Mouse (Mus musculus) ovary, adult 2 months (tissue): Measurements from ENCODE around the gene Zfp84. TPM values are rescaled to one million over a fixed set of nuclear protein-coding genes. Genes with fewer than 3 reads are reported as not detected.

ENCODE experiments used
- polyA plus RNA-seq: library from polyadenylated mRNA; depleted of rRNA; stranded (reverse); fragments of >200 nt; gene quantifications from 2 replicates; pipeline ENCODE4 v1.2.3, GENCODE M21; 2012; rRNA removed

Gene Zfp84
- polyA plus RNA-seq, result 3.1 and 4.0 TPM in 2 replicates

DNA sequence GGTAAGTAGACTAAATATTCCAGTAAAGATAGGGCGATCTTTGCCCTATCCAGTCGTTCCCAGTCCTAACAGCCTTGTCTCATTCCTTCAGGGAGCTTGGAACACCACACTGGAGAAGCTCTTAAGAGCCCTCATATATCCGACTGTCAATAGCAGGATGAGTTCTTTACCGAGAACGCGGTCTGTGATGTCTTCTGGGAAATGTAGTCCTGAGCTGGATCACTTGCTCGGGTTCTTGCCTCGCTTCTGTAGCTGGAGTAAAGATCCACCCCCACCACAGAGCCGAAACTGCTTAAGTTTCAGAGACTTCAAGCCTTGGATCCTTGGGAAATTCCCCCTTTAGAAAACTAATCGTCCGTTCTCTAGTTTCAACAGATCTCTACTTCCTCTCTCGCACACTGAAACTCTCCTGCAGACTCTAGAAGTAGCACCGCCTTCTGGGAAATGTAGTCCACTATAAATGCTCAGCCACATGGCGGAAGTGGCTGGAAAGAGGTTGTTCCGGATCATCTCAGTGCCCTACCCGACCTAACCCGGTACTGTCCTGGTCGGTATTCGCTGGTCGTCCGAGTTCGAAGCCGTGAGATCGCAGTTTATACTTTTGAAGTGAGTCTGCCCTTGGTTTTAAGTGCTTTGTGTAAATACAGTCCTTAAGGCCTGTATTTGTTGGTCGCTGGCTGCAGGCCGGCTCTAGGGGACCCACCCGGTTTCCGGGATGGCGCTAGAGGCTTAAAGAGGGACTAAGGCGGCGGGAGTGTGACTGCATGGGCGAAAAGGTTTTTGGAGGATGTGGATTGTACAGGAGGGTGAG, at the start of gene Zfp84:
Gene Zfp84 (plus strand): TSS at position 463 of the 811 bp plus-strand sequence.

DNA sequence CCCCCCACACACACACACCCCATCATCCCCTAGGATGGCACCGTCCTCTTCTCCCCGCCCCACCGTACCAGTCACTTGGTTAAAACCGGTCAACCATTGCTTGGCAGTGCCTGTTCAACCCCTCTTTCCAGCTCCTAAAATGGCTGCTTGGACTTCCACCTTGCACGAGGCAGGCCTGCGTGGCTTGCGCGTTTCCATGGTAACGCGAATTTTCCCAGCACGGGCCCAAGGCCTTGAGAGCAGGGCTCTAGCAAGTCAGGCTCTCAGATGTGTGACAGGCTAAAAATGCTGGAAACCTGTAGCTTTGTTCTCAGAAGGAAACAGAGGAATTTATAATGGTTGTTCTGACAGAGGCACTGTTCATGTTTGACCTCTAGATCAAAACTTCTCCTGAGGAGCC, 41.5 kb upstream of the Zfp84 start, which contains the start of gene Catsperg2:
Gene Catsperg2 (minus strand): TSS at position 173 of the 400 bp plus-strand sequence.

DNA sequence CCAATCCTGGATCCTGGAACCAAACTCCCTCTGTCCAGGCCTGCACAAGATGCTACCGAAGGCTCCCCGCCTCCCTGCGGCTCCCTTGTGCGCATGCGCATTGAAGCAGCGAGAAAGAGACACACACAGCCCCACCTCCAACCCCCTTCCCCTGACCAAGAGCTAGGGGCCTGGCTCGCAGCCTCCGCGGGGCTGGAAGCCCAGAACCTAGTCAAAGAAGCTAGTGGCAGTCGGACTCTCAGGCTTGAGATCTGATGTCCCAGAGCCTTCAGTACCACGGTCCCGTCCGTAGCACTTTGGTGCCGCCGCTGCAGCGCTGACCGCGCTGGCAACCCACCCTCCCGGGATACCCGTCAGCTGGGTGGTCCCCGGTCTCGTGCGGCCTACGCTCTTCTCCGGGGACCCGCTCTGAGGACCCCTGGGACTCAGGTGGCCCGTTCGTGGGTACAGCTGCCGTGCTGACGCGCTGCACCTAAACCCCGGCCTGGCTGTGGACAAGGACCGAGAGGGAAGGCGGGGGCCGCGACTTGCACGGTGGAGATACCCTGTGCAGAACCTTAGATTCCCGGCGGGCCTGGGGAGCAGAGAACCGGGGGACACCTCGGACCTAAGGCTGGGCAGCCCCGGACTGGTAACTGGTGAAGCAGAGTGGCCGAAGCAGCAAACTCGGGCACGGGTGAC, 15.7 kb downstream of the Zfp84 start, which contains the start of gene Zfp30:
Gene Zfp30 (plus strand): TSS at position 128 of the 681 bp plus-strand sequence.

DNA sequence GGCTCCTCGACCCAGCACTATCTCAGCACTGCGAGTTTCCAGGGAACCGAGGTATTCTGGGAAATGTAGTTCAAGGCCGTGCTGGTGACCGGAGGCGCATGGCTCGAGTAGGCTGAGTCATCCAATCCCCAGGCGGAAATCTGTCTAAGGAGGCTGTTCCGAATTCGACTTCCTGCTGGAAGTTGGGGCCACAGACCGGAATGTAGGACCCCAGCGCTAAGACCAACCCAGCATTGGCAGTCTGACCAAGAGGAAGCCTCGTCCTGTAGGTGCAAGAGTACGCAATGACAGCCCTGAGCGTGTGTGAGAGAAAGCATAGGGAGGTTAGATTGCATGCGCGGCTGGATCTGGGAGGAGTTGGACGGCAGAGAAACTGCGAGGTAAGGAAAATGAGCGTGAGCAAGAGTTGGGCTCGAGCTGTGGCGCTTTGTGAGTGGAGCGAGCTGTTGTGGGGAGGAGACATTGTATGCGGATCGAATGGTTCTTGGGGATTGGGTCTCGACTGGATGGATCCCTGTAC, 47.6 kb downstream of the Zfp84 start, which contains the start of gene Zfp790:
Gene Zfp790 (plus strand): TSS at position 205 of the 520 bp plus-strand sequence.

Other genes starting within 250 kb of the Zfp84 start
- gene Sipa1l3, start 249.9 kb upstream of the Zfp84 start, polyA plus RNA-seq, result 87.8 and 115 TPM in 2 replicates
- 0.12 and 0.15 TPM in 2 replicates for gene Catsperg2, start 41.5 kb upstream of the Zfp84 start, polyA plus RNA-seq
- gene Zfp30, start 15.4 kb downstream of the Zfp84 start, polyA plus RNA-seq, result 4.4 and 4.5 TPM in 2 replicates
- gene Zfp790, start 47.6 kb downstream of the Zfp84 start, polyA plus RNA-seq, result 2.0 and 2.3 TPM in 2 replicates
- 0.32 and 0.39 TPM in 2 replicates for gene Zfp940, start 85.1 kb downstream of the Zfp84 start, polyA plus RNA-seq
- gene Zfp420, start 91.4 kb downstream of the Zfp84 start, polyA plus RNA-seq, result 0.85 TPM in 2 replicates
- 2.6 and 2.9 TPM in 2 replicates for gene Zfp27, start 138.0 kb downstream of the Zfp84 start, polyA plus RNA-seq
- gene Zfp383, start 139.7 kb downstream of the Zfp84 start, polyA plus RNA-seq, result 1.2 and 1.7 TPM in 2 replicates
- 6.0 and 18.7 TPM in 2 replicates for gene Zfp74, start 185.5 kb downstream of the Zfp84 start, polyA plus RNA-seq
- 6.6 TPM in 2 replicates for gene Zfp568, start 215.4 kb downstream of the Zfp84 start, polyA plus RNA-seq